Comparison of ENCODE assay signal across 8 mouse cellular contexts in genomic region chr4:154898506-154899446, GRCm38 (mm10). TPM values are rescaled to one million over a fixed set of nuclear protein-coding genes. Genes with fewer than 3 reads are reported as not detected.
A peak's percentile ranks its signal among the peaks of the same experiment; 100 is the strongest.
DNase-seq lines count a peak whose midpoint lies in the region; ATAC-seq and TF ChIP-seq lines count a peak whose summit lies in the region.

Fam213b (minus strand) TSS chr4:154899135.

- H3K4me3 ChIP-seq in hindbrain, embryonic 10.5 days: peak within 1 kb of the TSS; percentile 70
- H3K4me3 ChIP-seq in lung, postnatal 0 days (ENCODE audit: low read depth, low read length): peak within 1 kb of the TSS; percentile 46

- 3% methylated on average over 43 of the region's 43 CpGs for WGBS in hindbrain, embryonic 10.5 days
- WGBS in lung, postnatal 0 days: 1% methylated on average over 43 of the region's 43 CpGs

- peak within 1 kb of the TSS; percentile 32 for H3K9ac ChIP-seq in lung, postnatal 0 days (replicated peaks; ENCODE audit: low read depth)

- peaks cover 18% of the 10 kb centered on the region for H3K27me3 ChIP-seq in hindbrain, embryonic 10.5 days (ENCODE audit: insufficient read depth, poor library complexity, severe bottlenecking)
- H3K27me3 ChIP-seq in lung, postnatal 0 days (replicated peaks; ENCODE audit: insufficient read depth, low read length): no peaks in the 10 kb centered on the region

- TF ChIP-seq CTCF in lung, postnatal 0 days (IDR thresholded peaks at IDR 0.05): no peak

- no peaks in the 10 kb centered on the region; the same call in 1 of the 2 replicates for H3K9me3 ChIP-seq in hindbrain, embryonic 10.5 days
- H3K9me3 ChIP-seq in lung, postnatal 0 days (ENCODE audit: low read length): no peaks in the 10 kb centered on the region

- H3K4me2 ChIP-seq in lung, postnatal 0 days (replicated peaks; ENCODE audit: low read depth, low read length): peak within 1 kb of the TSS; percentile 86

- TF ChIP-seq EP300 in lung, postnatal 0 days (IDR thresholded peaks at IDR 0.05): no peak

- H3K4me1 ChIP-seq in hindbrain, embryonic 10.5 days (replicated peaks): peaks cover 50% of the 10 kb centered on the region
- peaks cover 8% of the 10 kb centered on the region; the same call in 1 of the 2 replicates for H3K4me1 ChIP-seq in lung, postnatal 0 days (ENCODE audit: insufficient read depth, low read depth, low read length)

- DNase-seq in T-cell, adult 2 months (ENCODE audit: low spot score): peak; percentile 58
- peak; percentile 86 to 92 for DNase-seq in cerebellum, postnatal 10 days
- peak; percentile 64 to 83 for DNase-seq in frontal cortex, adult 2 months (ENCODE audit: extremely low spot score in 1 of 2, low spot score in 1 of 2)
- peak; percentile 93 for DNase-seq in hindbrain, embryonic 10.5 days (ENCODE audit: low spot score)
- DNase-seq in layer of hippocampus, postnatal 10 days (ENCODE audit: low spot score in 2 of 2): peak; percentile 60 to 76
- DNase-seq in lung, postnatal 0 days (ENCODE audit: low spot score): peak; percentile 92
- peak; percentile 91 for DNase-seq in retina, adult 2 months (ENCODE audit: low read depth, low spot score)
- peak; percentile 66 for DNase-seq in thymus, postnatal 4 days

- peak within 1 kb of the TSS; percentile 84 for H3K27ac ChIP-seq in hindbrain, embryonic 10.5 days
- 0 out of 2 replicates have a peak within 1 kb of the TSS, but pooled peaks have one; percentile 16 for H3K27ac ChIP-seq in lung, postnatal 0 days (ENCODE audit: low read length)

- ATAC-seq in lung, postnatal 0 days: peak; percentile 98

- H3K36me3 ChIP-seq in hindbrain, embryonic 10.5 days: no peaks in the 10 kb centered on the region; the same call in 1 of the 2 replicates
- H3K36me3 ChIP-seq in lung, postnatal 0 days (ENCODE audit: insufficient read depth, low read length): no peaks in the 10 kb centered on the region

RNA-seq across cellular contexts. Expression of gene Fam213b, which starts in this region (rescaled TPM):
- 121 and 126 TPM in 2 replicates for polyA plus RNA-seq in frontal cortex, adult 2 months (2012; rRNA removed)
- polyA plus RNA-seq in hindbrain, embryonic 10.5 days (2016; fragmentation: Nextera tagmentation; extraction: Ambion mirVana): 47.4 and 51.5 TPM in 2 replicates
- 10 to 100 TPM; 36.2 to 39.0 TPM for total RNA-seq in layer of hippocampus, postnatal 10 days (2021)
- 16.8 and 18.9 TPM in 2 replicates for polyA plus RNA-seq in lung, postnatal 0 days (2015; fragmentation: Nextera tagmentation; extraction: Ambion mirVana)

Comparison
In these comparisons a context has a peak if more than half of its experiments do, and no peak if none do; other contexts are left out.
1. Peak in every context shown above with its lines: DNase-seq, ATAC-seq, H3K4me3 ChIP-seq and H3K27ac ChIP-seq.